9 mouse cellular contexts compared by ENCODE assay signal in genomic region chr3:90525421-90525820, GRCm38 (mm10). TPM values are rescaled to one million over a fixed set of nuclear protein-coding genes. Genes with fewer than 3 reads are reported as not detected.
DNase-seq lines count a peak whose midpoint lies in the region; ATAC-seq lines count a peak whose summit lies in the region.
"Had no signal": no experiment of that assay in that cellular context is flagged by ENCODE, and none has a peak within 500 bp of the region (broad histone marks: within the 10 kb centered on the region; RNA-seq: fewer than 3 reads in every experiment).

No protein-coding gene starts in this region.

- ATAC-seq in embryonic facial prominence, embryonic 11.5 days (replicated peaks; ENCODE audit: insufficient number of reproducible peaks, low FRiP score, low TSS enrichment, low read depth): no peak
- peak; percentile 81 for ATAC-seq in erythroblast, adult 5-6 weeks (replicated peaks; ENCODE audit: low FRiP score, poor library complexity, severe bottlenecking)

- no peaks in the 10 kb centered on the region for H3K9me3 ChIP-seq in embryonic facial prominence, embryonic 11.5 days (replicated peaks; ENCODE audit: control insufficient read depth, low read length)
- H3K9me3 ChIP-seq in embryonic facial prominence, embryonic 10.5 days: no peaks in the 10 kb centered on the region
- H3K9me3 ChIP-seq: liver, embryonic 13.5 days had no signal

- no peak overlapping the region for H3K4me2 ChIP-seq in embryonic facial prominence, embryonic 11.5 days (ENCODE audit: low read depth, low read length)
- H3K4me2 ChIP-seq: liver, embryonic 13.5 days had no signal

- H3K36me3 ChIP-seq in embryonic facial prominence, embryonic 11.5 days (replicated peaks; ENCODE audit: control insufficient read depth, insufficient read depth, low read depth, low read length): no peaks in the 10 kb centered on the region
- no peaks in the 10 kb centered on the region for H3K36me3 ChIP-seq in embryonic facial prominence, embryonic 10.5 days (replicated peaks)
- H3K36me3 ChIP-seq: liver, embryonic 13.5 days had no signal

- H3K27me3 ChIP-seq in embryonic facial prominence, embryonic 11.5 days (ENCODE audit: control insufficient read depth, insufficient read depth, low read length): no peaks in the 10 kb centered on the region
- 0 out of 2 replicates have a peak, but pooled peaks cover 4% of the 10 kb centered on the region for H3K27me3 ChIP-seq in embryonic facial prominence, embryonic 10.5 days (replicated peaks; ENCODE audit: low read depth, poor library complexity, severe bottlenecking)
- H3K27me3 ChIP-seq: liver, embryonic 13.5 days had no signal

- no peak overlapping the region for H3K27ac ChIP-seq in embryonic facial prominence, embryonic 11.5 days (replicated peaks; ENCODE audit: low read depth, low read length)
- H3K27ac ChIP-seq in embryonic facial prominence, embryonic 10.5 days (replicated peaks): no peak overlapping the region
- H3K27ac ChIP-seq: liver, embryonic 13.5 days had no signal

- 57% methylated on average over 4 of the region's 4 CpGs for WGBS in embryonic facial prominence, embryonic 11.5 days
- WGBS in embryonic facial prominence, embryonic 10.5 days: 54% methylated on average over 4 of the region's 4 CpGs

- DNase-seq in embryonic facial prominence, embryonic 11.5 days (ENCODE audit: low spot score): peak; percentile 65
- DNase-seq in embryonic facial prominence, embryonic 10.5 days (ENCODE audit: low spot score): no peak
- DNase-seq in thymus, postnatal 14 days: peak; percentile 20
- DNase-seq in thymus, postnatal 10 days (ENCODE audit: low spot score in 2 of 2): no peak
- peak; percentile 55 to 64 for DNase-seq in kidney, postnatal 25 days
- peak; percentile 49 for DNase-seq in mesoderm, embryonic 11.5 days (ENCODE audit: low read depth, low spot score)
- DNase-seq in right cerebral cortex, postnatal 25 days: no peak
- DNase-seq: liver, embryonic 13.5 days had no signal

- no peaks in the 10 kb centered on the region for H3K4me1 ChIP-seq in embryonic facial prominence, embryonic 11.5 days (ENCODE audit: control insufficient read depth, insufficient read depth, low read length)
- no peaks in the 10 kb centered on the region for H3K4me1 ChIP-seq in embryonic facial prominence, embryonic 10.5 days
- H3K4me1 ChIP-seq: liver, embryonic 13.5 days had no signal

- no peak overlapping the region for H3K9ac ChIP-seq in embryonic facial prominence, embryonic 11.5 days (replicated peaks; ENCODE audit: low read length)
- H3K9ac ChIP-seq: liver, embryonic 13.5 days had no signal

- no peak overlapping the region for H3K4me3 ChIP-seq in embryonic facial prominence, embryonic 11.5 days (ENCODE audit: low read depth, low read length)
- H3K4me3 ChIP-seq in embryonic facial prominence, embryonic 10.5 days: no peak overlapping the region
- H3K4me3 ChIP-seq: liver, embryonic 13.5 days had no signal

RNA-seq across cellular contexts. Expression of gene S100a14, which starts 1.2 kb away (rescaled TPM):
- 0.32 TPM in 1 of 2 replicates, not detected in the other for polyA plus RNA-seq in embryonic facial prominence, embryonic 11.5 days (2014; fragmentation: Nextera tagmentation; extraction: Ambion mirVana)
- polyA plus RNA-seq in embryonic facial prominence, embryonic 10.5 days (2016; fragmentation: Nextera tagmentation; extraction: Ambion mirVana): not detected in 2 replicates
- total RNA-seq in erythroblast, adult 5-6 weeks (2015; ENCODE audit: low replicate concordance): not detected in 2 replicates
- total RNA-seq in erythroblast, adult 5-6 weeks (2017; ENCODE audit: low replicate concordance): not detected in 2 replicates
- polyA plus RNA-seq: liver, embryonic 13.5 days had no signal

RNA-seq across cellular contexts. Expression of gene S100a13, which starts 11.2 kb away (rescaled TPM):
- 12.9 and 14.6 TPM in 2 replicates for polyA plus RNA-seq in embryonic facial prominence, embryonic 11.5 days (2014; fragmentation: Nextera tagmentation; extraction: Ambion mirVana)
- polyA plus RNA-seq in embryonic facial prominence, embryonic 10.5 days (2016; fragmentation: Nextera tagmentation; extraction: Ambion mirVana): 8.3 and 8.5 TPM in 2 replicates
- total RNA-seq in erythroblast, adult 5-6 weeks (2015; ENCODE audit: low replicate concordance): 1.9 and 18.0 TPM in 2 replicates
- total RNA-seq in erythroblast, adult 5-6 weeks (2017; ENCODE audit: low replicate concordance): 22.4 and 31.6 TPM in 2 replicates

RNA-seq across cellular contexts. Expression of gene S100a1, which starts 11.2 kb away (rescaled TPM):
- 8.4 and 13.4 TPM in 2 replicates for polyA plus RNA-seq in embryonic facial prominence, embryonic 11.5 days (2014; fragmentation: Nextera tagmentation; extraction: Ambion mirVana)
- polyA plus RNA-seq in embryonic facial prominence, embryonic 10.5 days (2016; fragmentation: Nextera tagmentation; extraction: Ambion mirVana): 5.7 and 6.4 TPM in 2 replicates
- total RNA-seq in erythroblast, adult 5-6 weeks (2015; ENCODE audit: low replicate concordance): 41.3 and 51.2 TPM in 2 replicates
- total RNA-seq in erythroblast, adult 5-6 weeks (2017; ENCODE audit: low replicate concordance): 15.3 and 28.6 TPM in 2 replicates

RNA-seq across cellular contexts. Expression of gene S100a16, which starts 11.6 kb away (rescaled TPM):
- 48.2 and 52.1 TPM in 2 replicates for polyA plus RNA-seq in embryonic facial prominence, embryonic 11.5 days (2014; fragmentation: Nextera tagmentation; extraction: Ambion mirVana)
- polyA plus RNA-seq in embryonic facial prominence, embryonic 10.5 days (2016; fragmentation: Nextera tagmentation; extraction: Ambion mirVana): 32.9 and 34.7 TPM in 2 replicates
- total RNA-seq in erythroblast, adult 5-6 weeks (2015; ENCODE audit: low replicate concordance): not detected in 2 replicates
- not detected in 2 replicates for total RNA-seq in erythroblast, adult 5-6 weeks (2017; ENCODE audit: low replicate concordance)

RNA-seq across cellular contexts. Expression of gene Chtop, which starts 16.1 kb away (rescaled TPM):
- polyA plus RNA-seq in embryonic facial prominence, embryonic 11.5 days (2014; fragmentation: Nextera tagmentation; extraction: Ambion mirVana): 126 and 132 TPM in 2 replicates
- polyA plus RNA-seq in embryonic facial prominence, embryonic 10.5 days (2016; fragmentation: Nextera tagmentation; extraction: Ambion mirVana): 181 and 188 TPM in 2 replicates
- total RNA-seq in erythroblast, adult 5-6 weeks (2015; ENCODE audit: low replicate concordance): 33.0 and 49.1 TPM in 2 replicates
- 37.8 and 45.3 TPM in 2 replicates for total RNA-seq in erythroblast, adult 5-6 weeks (2017; ENCODE audit: low replicate concordance)

Comparison
In these comparisons a context has a peak if more than half of its experiments do, and no peak if none do; other contexts are left out.
1. DNase-seq: peak in embryonic facial prominence, embryonic 11.5 days (single experiment), thymus, postnatal 14 days (single experiment), kidney, postnatal 25 days (2 of 2) and mesoderm, embryonic 11.5 days (single experiment); none in embryonic facial prominence, embryonic 10.5 days (single experiment), thymus, postnatal 10 days (0 of 2) and right cerebral cortex, postnatal 25 days (single experiment).